Mouse (Mus musculus) stomach, adult 2 months (tissue): ENCODE data around the gene Usp50. TPM values are rescaled to one million over a fixed set of nuclear protein-coding genes. Genes with fewer than 3 reads are reported as not detected.

ENCODE experiments used
- polyA plus RNA-seq: library from polyadenylated mRNA; depleted of rRNA; stranded (reverse); fragments of >200 nt; gene quantifications from 2 replicates; pipeline ENCODE4 v1.2.3, GENCODE M21; 2012; rRNA removed

The Usp50 gene
- polyA plus RNA-seq = 0.04 and 0.12 TPM in 2 replicates

DNA sequence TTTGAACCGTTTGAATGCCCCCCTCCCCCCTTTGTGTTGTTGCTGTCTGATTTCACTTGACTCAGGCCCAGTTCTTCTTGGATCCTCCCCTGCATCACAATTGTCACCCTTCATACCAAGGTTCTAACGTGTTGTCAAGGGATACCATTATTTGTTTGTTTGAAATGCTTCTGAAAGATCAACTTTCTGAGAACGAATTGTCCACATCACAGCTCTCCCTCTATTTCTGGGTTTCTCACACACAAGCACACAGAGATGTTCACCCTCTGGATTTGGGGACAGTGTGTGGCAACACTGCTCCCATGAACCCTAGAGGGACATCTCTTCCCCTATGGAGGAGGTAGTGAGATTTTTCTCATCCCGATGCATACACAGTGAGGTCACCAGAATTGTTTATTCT is at the start of gene Usp50:
Gene Usp50, minus strand, starts transcription at position 101 of the 400 bp plus-strand sequence.

DNA sequence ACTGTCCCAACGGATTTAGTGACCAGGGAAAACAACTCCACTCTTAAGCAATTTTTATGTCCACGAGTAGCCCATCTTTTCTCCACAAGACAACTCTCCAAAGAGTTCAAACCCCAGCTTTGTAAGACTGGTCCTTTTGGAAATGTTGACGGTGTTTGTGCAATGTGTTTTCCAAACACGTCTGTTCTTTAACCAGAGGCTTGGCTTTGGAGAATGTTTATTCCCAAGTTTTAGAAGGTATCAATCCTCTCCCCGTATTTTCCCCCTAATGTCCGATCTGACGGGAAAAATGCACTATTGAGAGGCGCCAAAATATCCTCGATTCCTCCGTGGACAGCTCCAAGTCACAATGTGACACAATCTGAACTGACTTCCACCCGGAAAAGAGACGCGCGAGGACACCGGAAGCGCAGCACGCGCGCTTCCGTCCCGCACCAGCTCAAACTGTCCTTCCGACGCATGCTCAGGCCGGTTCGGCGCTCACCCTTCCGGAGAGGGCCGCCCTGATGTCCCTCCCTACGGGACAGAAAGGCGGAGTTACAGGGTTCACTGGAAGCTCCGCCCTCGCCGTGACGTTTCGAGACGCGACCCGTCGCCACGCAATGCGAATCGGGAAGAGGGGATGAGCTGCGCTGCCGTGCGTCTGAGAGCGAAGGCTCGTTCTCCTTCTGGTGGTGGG is 76.4 kb downstream of the Usp50 start, which contains the start of gene Usp8:
Gene Usp8, plus strand, starts transcription at position 570 of the 679 bp plus-strand sequence.

DNA sequence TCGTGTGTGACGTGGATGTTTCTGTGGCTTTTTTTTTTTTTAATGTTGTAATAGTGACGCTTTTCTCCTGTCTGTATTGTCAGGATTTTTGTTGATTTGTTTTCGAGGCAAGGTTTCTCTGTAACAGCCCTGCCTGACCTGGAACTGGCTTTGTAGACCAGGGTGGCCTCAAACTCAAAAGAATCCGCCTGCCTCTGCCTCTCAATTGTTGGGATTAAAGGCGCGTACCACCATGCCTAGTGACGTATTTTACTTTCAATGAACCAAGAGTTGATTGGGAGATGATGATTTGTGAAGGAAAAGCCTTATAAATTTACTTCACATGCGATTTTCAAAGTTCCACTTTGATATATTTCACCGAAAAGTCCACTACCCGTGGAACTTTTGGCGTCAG is 107.2 kb downstream of the Usp50 start, which contains the start of gene Gabpb1:
Gene Gabpb1, minus strand, starts transcription at position 216 of the 394 bp plus-strand sequence.

Other genes with a start within 250 kb of the Usp50 start
- 1.9 and 2.3 TPM in 2 replicates for gene Slc27a2, start 231.1 kb downstream of the Usp50 start, polyA plus RNA-seq
- 6.6 and 8.6 TPM in 2 replicates for gene Hdc, start 164.2 kb downstream of the Usp50 start, polyA plus RNA-seq
- gene Gabpb1, start 107.1 kb downstream of the Usp50 start, polyA plus RNA-seq = 1.6 and 1.7 TPM in 2 replicates
- 3.1 and 4.0 TPM in 2 replicates for gene Usp8, start 76.1 kb downstream of the Usp50 start, polyA plus RNA-seq
- 0.30 and 0.62 TPM in 2 replicates for gene Trpm7, start 92.8 kb upstream of the Usp50 start, polyA plus RNA-seq
- 2.5 and 4.1 TPM in 2 replicates for gene Sppl2a, start 149.8 kb upstream of the Usp50 start, polyA plus RNA-seq
- 0.20 and 0.26 TPM in 2 replicates for gene Ap4e1, start 225.2 kb upstream of the Usp50 start, polyA plus RNA-seq